Mouse (Mus musculus) forelimb bud, embryonic 11.5 days (tissue): Measurements from ENCODE around the gene Cacnb1.

Experiments
- DNase-seq: peaks from one replicate; pipeline ENCODE4 v3.0.0-alpha.2; 2012; ENCODE audit warnings: low read depth, low spot score

Cacnb1 gene

GRCm38 (mm10) chr11:98022555-98023371 lies at the start of gene Cacnb1:
TSS of gene Cacnb1 (minus strand) at chr11:98023034.
- peak; percentile 43 for DNase-seq

- DNase-seq: no peak
Observed at GRCm38 (mm10) chr11:98067255-98067654, 44.4 kb upstream of the Cacnb1 start.

DNA sequence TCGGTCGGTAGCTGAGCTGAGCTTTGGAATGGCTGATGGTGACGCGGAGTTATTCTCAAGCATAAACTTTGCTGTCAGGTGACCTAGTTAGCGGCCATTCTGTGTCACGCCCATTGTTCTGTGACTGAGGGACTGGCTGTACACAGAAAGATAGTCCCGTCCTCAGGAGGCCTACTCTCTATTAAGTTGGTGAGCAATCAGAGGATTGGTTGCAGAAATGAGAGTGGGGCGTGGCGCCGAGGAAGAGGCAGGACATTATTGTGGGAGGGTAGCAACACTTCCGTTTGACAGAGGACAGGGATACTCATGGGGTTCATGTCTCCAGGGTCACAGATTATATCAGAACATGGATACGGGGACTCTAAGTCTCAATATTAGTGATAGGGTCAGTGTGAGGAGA lies 43.4 kb upstream of the Cacnb1 start:
- DNase-seq: no peak

DNA sequence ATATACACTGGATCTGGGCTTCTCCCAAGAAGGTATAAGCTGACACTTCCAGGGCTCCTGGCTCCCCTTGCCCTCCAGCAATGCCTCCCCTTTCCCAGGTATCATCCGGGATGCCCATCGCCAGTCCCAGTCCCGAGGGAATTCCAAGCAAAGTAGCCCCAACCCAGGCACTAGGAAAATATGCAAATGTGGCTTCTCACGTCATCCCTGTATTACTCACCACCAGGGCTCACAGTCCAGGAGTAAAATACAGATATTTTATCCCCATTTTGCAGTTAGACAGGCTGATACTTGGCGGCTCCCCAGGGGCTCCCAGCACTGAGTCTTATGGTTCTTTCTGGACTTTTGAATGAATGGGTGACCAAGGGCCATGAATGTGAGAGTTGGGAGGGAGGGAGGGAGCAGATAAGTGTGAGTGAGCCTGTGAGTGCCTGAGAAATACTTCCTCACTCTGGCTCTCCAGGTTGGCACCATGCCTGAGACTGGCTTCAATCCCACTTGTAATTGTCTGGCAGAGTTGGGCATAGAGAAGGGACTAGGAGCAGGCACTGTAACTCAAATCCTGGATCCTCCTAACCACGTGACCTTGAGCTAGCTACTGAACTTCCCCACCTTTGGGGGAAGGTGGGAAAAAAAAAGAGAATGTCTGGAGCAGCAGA lies 39.2 kb upstream of the Cacnb1 start:
- DNase-seq: no peak

DNA sequence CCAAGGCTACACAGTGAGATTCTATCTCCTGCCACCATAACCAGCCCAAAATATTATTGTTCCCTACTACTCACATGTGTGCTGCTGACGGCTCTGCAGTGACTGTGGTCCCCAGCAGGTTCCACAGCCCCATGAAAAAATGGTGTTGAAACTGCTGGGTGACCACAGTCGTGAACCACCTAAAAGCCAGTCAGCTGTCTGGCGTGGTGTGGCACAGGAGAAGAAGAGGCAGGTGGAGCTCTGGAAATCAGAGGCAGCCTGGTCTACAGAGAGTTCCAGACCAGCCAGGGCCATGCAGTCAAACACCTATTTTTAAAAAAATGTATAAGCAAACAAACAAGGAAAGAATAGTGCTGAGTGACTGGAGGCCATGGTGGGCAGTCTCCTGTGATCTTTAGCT lies 38.6 kb upstream of the Cacnb1 start:
- no peak for DNase-seq

DNA sequence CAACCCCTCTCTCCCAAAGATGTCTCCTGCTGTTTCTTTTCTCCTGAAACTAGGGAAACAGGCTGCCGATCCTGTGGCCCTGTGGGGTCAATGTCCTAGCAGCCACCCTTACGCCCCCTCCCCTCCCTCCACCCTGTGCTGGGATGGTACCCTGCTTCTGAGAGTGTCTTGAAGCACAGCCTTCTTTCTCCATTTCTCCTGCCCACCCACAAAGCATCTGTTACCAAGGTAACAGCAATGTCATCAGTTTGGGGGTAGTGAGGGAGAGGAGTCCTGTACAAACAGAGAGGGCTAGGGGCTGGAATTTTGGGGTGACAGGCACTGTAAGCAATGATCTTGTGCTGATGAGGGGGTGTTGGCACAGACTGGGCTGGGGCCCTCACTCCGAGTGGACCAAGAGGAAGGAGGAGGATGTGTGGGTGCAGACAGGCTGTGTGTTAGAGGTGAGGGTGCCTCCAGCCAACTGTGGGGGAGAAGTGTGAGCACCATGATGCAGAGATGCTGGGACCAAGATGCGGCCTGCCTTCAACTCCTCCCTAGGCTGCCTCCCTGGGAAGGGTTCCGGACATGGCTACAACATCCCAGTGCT lies 37.4 kb upstream of the Cacnb1 start:
- no peak for DNase-seq

DNA sequence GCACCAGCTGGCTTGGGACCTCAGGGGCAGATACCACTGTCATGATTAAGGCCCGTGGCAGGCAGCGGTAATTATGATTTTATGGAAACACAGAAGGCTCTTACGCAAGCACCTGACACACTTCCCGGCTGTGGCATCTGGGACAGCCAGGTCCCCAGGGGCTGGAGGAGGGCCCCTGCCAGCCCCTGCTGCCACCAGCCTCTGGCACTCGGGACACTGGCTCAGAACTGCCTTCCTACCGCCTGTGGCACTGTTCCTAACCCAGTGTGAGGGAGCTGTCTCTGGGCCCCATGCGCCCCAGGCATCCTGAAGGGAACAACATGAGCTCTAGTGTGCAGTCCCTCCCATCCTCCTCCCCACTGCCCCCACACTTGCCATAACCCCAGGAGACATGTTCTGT lies 36.8 kb upstream of the Cacnb1 start:
- DNase-seq: no peak

DNA sequence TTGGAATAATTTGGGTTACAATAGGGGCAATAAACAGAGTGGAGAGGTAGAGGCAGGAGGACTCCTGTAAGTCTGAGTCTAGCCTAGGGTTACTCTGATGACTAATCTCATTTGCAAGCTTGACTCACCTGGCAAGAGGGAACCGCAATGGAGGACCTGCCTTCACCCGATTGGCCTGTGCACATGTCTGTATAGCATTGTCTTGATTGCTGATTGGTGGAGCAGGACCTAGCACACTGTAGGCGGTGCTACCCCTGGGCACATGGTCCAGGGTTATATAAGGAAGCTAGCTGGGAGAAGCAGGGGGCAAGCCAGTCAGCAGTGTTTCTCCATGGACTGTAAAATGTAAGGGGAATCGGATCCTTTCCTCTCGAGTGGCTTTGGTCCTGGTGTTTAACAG lies 35.2 kb upstream of the Cacnb1 start:
- DNase-seq: no peak

DNA sequence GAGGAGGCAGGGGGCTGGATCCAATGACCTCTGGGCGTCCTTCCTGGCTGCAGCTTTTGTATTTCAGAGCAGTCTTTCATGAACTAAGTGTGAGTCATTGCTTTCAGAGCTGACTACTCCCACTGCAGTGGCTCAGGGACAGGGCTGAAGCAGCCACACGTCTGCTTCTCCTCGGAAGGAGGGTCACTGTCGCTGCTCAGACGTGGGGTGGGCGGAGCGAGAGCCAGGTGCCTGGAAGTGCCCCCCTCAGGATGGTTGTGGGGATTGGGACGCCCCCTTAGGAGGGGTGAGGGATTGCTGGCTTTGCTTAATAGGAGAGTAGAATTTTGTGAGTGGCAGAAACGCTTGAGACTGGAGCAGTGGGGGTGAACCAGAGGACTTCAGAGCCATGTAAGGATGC lies 34.6 kb upstream of the Cacnb1 start:
- DNase-seq: no peak

GRCm38 (mm10) chr11:98052989-98053834 lies 30.4 kb upstream of the Cacnb1 start, which contains the start of gene Stac2:
TSS of gene Stac2 (minus strand) at chr11:98053462.
- DNase-seq: peak; percentile 79

DNA sequence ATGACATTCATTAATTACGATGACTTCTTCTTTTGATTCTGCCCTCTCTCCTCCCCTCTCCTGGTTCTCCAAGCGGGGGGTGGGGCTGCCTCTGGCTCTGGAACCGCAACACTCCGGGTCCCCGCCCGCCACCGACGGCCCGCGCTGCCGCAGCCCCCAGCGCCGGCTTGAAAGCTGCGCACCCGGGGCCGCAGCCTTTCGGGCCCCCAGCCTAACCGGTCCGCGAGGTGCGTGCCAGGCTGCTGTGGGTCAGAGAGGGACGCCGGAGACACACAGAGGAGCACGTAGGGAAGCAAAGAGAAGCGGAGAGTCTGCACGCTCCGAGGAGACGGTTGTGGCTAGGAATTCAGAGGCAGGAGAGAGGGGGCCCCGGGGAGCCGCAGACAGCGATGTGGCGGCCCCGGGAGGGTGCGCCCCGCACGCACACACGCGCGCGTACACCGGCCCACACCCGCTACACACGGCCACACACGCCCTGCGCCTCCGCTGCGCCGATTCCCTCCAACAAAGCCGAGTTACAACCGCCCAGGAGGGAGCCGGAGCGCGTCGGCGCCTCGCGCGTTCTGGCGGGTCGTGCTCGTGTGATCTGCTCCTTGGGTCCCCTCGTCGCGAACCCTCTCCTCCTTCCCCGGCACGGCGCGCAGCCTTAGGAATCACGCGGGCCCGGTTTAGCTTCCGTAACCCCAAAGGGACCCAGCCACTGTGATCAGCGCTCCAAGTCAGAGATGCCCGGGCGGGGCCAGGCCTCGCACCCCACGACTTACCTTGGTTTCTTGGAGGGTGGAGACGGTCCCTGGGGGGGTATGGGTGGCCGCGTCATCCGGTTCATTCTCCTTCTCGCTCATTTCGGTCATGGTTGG lies 29.5 kb upstream of the Cacnb1 start:
- no peak for DNase-seq

DNA sequence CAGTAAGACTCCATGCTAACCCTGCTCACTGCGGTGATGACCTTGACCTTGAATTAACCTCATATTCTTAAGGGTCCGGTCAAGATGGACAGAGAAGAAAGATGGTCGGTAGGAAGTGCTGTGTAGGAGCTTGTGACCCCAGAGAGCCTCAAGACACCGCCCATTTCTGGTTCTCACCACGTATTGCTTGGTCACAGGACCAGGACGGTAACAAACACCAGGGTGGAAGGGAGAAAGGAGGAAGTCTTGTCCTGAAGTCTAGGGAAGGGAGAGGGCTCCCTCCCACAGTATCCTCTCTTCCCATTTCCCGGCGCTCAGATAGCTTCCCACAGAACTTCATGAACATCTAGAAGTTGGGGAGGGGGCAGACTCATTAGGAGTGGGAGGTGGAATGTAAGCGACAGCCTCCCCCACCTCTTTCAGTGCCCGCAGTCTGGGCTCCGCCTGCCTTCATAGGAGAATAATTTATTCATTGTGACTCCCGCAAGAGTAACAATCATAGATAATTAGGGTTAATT lies 28.8 kb upstream of the Cacnb1 start:
- DNase-seq: no peak

GRCm38 (mm10) chr11:98050940-98051339 lies 28.1 kb upstream of the Cacnb1 start:
- no peak for DNase-seq

- DNase-seq: no peak
Observed at GRCm38 (mm10) chr11:98050520-98050815, 27.6 kb upstream of the Cacnb1 start.

DNA sequence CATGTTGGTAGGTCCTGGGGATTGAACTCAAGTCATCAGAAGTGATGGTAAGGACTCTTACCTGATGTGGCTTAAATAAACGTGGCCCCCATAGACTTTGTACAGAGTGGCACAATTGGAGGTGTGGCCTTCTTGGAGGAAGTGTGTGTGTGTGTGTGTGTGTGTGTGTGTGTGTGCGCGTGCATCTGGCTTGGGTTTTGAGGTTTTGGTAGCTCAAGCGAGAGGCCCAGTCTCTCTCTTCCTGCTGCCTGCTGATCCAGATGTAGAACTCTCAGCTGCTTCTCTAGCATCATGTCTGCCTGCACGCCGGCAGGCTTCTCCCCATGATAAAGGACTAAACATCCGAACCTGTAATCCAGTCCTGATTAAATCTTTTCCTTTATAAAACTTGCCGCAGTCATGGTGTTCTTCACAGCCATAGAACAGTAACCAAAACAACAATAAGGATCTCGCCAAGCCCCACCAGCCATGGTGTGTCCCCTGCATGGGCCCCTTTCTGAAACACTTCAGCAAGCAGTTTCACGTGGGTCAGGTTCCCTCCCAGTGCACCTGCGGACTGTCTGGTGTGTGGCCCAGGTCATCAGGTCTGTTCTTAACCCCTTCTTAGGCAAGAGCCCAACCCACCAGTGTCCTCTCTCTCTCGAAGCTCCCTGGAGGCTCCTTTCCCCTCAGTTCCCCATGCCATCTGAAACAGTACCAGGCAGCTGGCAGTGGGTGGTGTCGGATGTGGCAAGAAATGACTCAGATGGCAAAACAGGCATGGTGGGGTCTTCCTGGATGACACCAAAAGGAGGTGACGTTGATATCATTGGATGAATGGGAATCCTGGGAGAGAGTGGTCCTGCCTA lies 27.1 kb upstream of the Cacnb1 start:
- no peak for DNase-seq

DNA sequence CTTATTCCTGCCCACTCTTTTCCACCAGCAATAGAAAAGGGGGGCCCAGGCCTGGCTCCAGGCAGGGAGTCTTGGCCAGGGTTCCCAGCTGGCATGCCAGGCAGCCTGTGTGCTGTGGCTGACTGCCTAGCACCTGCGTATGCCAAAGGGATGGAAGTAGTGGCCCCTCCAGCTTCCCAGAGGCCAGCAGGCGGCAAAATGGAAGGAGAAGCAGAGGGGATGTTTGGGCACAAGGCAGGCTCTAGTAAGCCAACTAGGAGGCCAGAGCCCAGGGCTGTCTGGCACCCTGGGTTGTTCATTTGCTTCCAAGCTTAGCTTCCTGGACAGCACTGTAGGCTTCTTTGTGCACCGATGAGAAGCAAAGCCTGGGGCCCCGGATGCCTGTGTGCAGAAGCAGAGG lies 24.9 kb upstream of the Cacnb1 start:
- DNase-seq: no peak

DNA sequence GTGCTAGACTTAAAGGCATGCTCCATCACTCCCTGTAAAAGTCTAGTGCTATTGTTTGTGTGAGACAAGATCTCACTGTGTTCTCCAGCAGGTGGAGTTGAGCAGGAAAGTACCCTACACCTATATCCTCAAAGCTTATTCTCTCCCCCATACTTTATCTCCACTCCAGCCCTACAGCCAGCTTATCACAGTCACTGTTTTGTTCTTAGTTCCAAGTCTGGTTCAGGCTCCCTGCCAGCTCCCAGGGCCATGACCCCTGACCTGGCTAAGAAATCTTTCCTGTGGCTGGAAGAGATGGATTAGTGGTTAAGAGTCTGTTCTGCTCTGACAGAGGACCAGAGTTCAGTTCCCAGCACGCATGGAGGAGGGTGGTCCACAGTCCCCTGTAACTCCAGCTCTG lies 23.6 kb upstream of the Cacnb1 start:
- no peak for DNase-seq

DNA sequence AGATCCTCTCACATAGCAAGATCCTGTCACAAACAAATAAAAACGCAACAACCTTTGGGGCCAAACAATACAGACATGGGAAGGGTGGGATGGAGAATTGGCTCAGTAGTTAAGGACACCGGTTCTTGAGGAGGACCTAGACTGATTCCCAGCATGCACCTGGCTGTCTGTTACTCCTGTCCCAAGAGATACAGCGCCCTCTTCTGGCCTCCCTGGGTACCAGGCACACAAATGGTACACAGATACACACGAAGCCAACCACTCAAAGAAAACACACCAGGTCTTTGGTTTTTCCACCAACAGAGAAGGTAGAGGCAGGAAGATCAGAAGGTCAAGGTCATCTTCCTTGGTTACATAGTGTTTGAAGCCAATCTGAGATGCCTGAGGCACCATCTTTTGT lies 22.8 kb upstream of the Cacnb1 start:
- DNase-seq: no peak

DNA sequence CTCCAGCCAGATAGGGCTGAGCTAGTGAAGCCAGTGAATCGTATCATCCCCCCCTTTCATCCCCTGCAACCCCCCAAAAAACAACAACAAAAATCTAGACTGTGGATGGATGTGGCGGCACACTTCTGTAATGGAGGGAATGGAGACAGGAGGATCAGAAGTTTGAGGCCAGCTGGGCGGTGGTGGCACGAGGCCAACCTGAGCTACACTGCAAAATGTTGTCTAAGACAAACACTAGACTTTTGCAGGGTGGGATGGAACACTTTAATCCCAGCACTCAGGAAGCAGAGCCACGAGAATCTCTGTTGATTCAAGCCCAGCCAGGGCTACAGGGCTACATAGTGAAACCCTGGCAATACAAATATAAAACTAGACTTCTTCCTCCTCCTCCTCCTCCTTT lies 21.2 kb upstream of the Cacnb1 start:
- no peak for DNase-seq

DNA sequence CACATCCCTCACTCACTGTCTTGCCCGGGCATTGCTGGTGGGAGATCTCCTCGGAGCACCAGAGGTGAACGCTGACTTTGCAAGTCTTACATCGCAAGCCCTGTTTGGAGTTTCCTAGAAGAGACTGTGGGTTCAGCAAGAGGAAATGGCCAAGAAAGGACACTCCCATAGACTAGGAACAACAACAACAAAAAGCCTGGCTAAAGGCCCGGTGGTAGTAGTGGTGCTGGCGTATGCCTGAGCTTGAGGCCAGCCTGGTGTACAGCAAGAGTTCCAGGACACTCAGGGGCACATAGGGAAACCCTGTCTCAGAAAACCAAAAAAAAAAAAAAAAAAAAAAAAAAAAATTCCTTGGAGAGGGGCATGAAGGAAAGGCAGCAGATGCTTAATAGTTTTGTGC lies 19.9 kb upstream of the Cacnb1 start:
- no peak for DNase-seq
